Mouse (Mus musculus) limb, embryonic 15.5 days (tissue): Measurements from ENCODE around the gene Amz1. TPM values are rescaled to one million over a fixed set of nuclear protein-coding genes. Genes with fewer than 3 reads are reported as not detected.

Source experiments
- ATAC-seq: fragments of 200-750 bp; cut with Nextera tagmentation; 2 replicates; pipeline ENCODE4 v1.8.0; 2017; ENCODE audit warnings: low read depth, moderate TSS enrichment; ENCODE audit not compliant: insufficient number of reproducible peaks, low FRiP score, low TSS enrichment
- H3K27ac ChIP-seq: fragments of 300-500 bp; sonication (generic); 2 replicates; pipeline ENCODE4 v1.5.1; 2015; ENCODE audit warnings: moderate library complexity, mild to moderate bottlenecking, inconsistent platforms
- H3K27me3 ChIP-seq: fragments of 300-500 bp; sonication (generic); 2 replicates; pipeline ENCODE4 v1.6.1; 2015; ENCODE audit warnings: inconsistent platforms
- H3K36me3 ChIP-seq: fragments of 300-500 bp; sonication (generic); 2 replicates; pipeline ENCODE4 v1.6.1; 2015; ENCODE audit warnings: inconsistent platforms
- H3K4me1 ChIP-seq: fragments of 300-500 bp; sonication (generic); 2 replicates; pipeline ENCODE4 v1.6.1; 2015; ENCODE audit warnings: inconsistent platforms
- H3K4me2 ChIP-seq: fragments of 300-500 bp; sonication (generic); 2 replicates; pipeline ENCODE4 v1.6.1; 2015; ENCODE audit warnings: mild to moderate bottlenecking, inconsistent platforms
- H3K4me3 ChIP-seq: fragments of 300-500 bp; sonication (generic); 2 replicates; pipeline ENCODE4 v1.5.1; 2015; ENCODE audit warnings: mild to moderate bottlenecking, inconsistent platforms
- H3K9ac ChIP-seq: fragments of 300-500 bp; sonication (generic); 2 replicates; pipeline ENCODE4 v1.6.1; 2015; ENCODE audit warnings: inconsistent platforms
- H3K9me3 ChIP-seq: fragments of 300-500 bp; sonication (generic); 2 replicates; pipeline ENCODE4 v1.6.1; 2016; ENCODE audit warnings: inconsistent platforms
- WGBS: fragments of 180-500 bp; shearing (Covaris S2); methylation state at CpG from one replicate; pipeline ENCODE4 v1.1.7; 2015; 5-methylcytosine and 5-hydroxymethylcytosine counted together
- polyA plus RNA-seq: library from polyadenylated mRNA; unstranded; fragments of >200 nt; fragmentation: Nextera tagmentation; extraction: Ambion mirVana; gene quantifications from 2 replicates; pipeline ENCODE4 v1.2.1, GENCODE M21; 2015

The Amz1 gene
- polyA plus RNA-seq, 1 experiment from 2014 or later = 1.5 TPM

DNA sequence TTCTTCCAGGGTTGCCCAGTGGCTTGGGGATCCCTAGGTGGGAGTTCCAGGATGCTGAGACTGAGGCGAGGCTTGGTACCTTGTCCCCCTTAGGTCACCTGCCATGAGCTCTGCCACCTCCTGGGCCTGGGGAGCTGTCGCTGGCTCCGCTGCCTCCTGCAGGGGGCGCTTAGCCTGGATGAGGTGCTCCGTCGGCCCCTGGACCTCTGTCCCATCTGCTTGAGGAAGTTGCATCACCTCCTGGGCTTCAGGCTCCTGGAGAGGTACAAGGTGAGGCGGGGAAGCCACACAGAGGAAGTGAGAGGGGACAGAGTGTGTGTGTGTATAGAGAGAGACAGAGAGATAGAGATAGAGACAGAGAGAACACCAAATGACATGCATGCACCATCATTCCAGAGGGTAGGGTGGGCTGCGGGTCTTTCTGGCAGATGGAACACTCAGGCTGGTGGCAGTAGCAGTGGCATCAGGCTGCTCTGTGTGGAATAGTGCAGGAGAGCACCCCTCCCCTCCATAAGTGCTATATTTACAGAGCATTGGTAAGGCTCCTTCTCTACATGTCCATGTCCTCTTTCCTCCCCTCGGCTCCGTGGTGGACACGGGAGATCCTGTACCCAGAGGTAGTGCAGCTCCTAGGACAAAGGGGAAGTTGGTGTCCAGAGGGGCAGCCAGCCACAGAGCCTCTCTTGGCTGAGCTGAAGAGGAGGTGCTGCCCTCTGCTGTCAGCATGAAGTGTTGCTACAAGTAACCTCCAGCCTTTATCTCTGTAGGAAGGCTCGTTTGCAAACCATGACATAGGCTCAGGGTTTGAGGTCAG lies 25.3 kb downstream of the Amz1 start:
- Histone ChIP-seq H3K4me1 (peaks cover 10% of the 10 kb centered on the region; the same call in 1 of the 2 replicates), H3K9ac (no peak overlapping the region), H3K27me3 (no peaks in the 10 kb centered on the region), H3K4me3 (peak overlapping the region; percentile 36), H3K9me3 (no peaks in the 10 kb centered on the region; the same call in 1 of the 2 replicates), H3K27ac (no peak overlapping the region), H3K36me3 (0 out of 2 replicates have a peak, but pooled peaks cover 3% of the 10 kb centered on the region), H3K4me2 (peak overlapping the region; percentile 46)
- ATAC-seq = peak; percentile 42; the same call in 1 of the 2 replicates
- WGBS = 13% methylated on average over 12 of the region's 12 CpGs

GRCm38 (mm10) chr5:140750925-140751324 lies 27.0 kb downstream of the Amz1 start:
- WGBS = 0% methylated on average over 1 of the region's 2 CpGs
- no peak for ATAC-seq
- H3K9ac ChIP-seq = no peak overlapping the region
- H3K36me3 ChIP-seq = peaks cover 12% of the 10 kb centered on the region
- no peak overlapping the region for H3K4me2 ChIP-seq
- H3K27me3 ChIP-seq = no peaks in the 10 kb centered on the region
- H3K4me3 ChIP-seq = no peak overlapping the region
- H3K4me1 ChIP-seq = peaks cover 15% of the 10 kb centered on the region
- H3K9me3 ChIP-seq = no peaks in the 10 kb centered on the region; the same call in 1 of the 2 replicates
- H3K27ac ChIP-seq = no peak overlapping the region

GRCm38 (mm10) chr5:140752041-140752440 lies 28.1 kb downstream of the Amz1 start:
- 93% methylated on average over 15 of the region's 15 CpGs for WGBS
- H3K36me3 ChIP-seq = peaks cover 13% of the 10 kb centered on the region
- H3K4me2 ChIP-seq = no peak overlapping the region
- H3K4me3 ChIP-seq = no peak overlapping the region
- no peaks in the 10 kb centered on the region; the same call in 1 of the 2 replicates for H3K9me3 ChIP-seq
- ATAC-seq = no peak
- H3K27me3 ChIP-seq = no peaks in the 10 kb centered on the region
- H3K9ac ChIP-seq = no peak overlapping the region
- no peak overlapping the region for H3K27ac ChIP-seq
- H3K4me1 ChIP-seq = peaks cover 24% of the 10 kb centered on the region

DNA sequence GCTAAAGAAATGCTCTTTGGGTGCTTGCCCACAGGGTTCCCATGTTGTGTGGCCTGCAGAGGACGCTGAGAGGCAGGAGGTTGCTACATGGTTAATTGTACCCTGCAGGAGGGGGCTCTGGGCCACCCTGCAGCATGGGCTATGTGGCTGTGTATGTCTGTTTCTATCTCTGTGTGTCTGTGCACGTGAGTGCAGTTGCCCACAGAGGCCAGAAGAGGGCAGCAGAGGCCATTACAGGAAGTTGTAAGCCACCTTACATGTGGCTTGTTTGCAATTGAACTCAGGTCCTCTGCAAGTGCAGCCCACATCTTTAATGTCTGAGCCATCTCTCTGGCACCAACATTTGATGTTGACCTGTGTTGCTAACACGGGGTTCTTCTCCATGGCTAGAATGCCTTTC lies 28.7 kb downstream of the Amz1 start:
- H3K4me2 ChIP-seq = no peak overlapping the region
- H3K27ac ChIP-seq = no peak overlapping the region
- no peak overlapping the region for H3K9ac ChIP-seq
- no peak overlapping the region for H3K4me3 ChIP-seq
- H3K36me3 ChIP-seq = peaks cover 19% of the 10 kb centered on the region
- ATAC-seq = 0 out of 2 replicates have a peak, but pooled peaks have one; percentile 32
- no peaks in the 10 kb centered on the region for H3K27me3 ChIP-seq
- 93% methylated on average over 3 of the region's 3 CpGs for WGBS
- H3K4me1 ChIP-seq = peaks cover 24% of the 10 kb centered on the region
- no peaks in the 10 kb centered on the region; the same call in 1 of the 2 replicates for H3K9me3 ChIP-seq

- Histone ChIP-seq H3K4me2 (no peak overlapping the region), H3K36me3 (peaks cover 24% of the 10 kb centered on the region), H3K27ac (no peak overlapping the region), H3K9ac (no peak overlapping the region), H3K9me3 (no peaks in the 10 kb centered on the region; the same call in 1 of the 2 replicates), H3K27me3 (no peaks in the 10 kb centered on the region), H3K4me1 (peaks cover 24% of the 10 kb centered on the region), H3K4me3 (no peak overlapping the region)
- no peak for ATAC-seq
- 78% methylated on average over 5 of the region's 5 CpGs for WGBS
Measured at GRCm38 (mm10) chr5:140753223-140753622, 29.3 kb downstream of the Amz1 start.

DNA sequence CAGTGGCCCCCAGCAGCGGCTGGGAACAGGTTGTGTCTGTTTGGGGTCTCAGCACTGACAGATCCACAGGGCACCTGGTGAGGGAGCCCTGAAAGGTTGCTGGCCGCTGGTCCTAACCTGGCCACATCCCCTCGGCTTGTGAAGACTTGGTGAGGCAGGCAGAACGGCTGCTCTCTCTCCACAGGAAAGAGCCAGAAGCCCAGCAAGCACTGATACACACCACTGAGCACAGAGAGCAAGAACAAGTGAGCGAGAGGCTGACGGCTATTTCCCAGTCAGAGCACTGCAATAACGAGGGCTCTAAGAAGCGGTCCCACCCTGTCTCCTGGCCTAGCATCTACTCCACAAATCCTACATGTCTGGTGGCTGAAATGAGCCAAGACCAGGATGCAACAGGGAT lies 34.9 kb downstream of the Amz1 start:
- Histone ChIP-seq H3K27ac (no peak overlapping the region), H3K9ac (no peak overlapping the region), H3K9me3 (no peaks in the 10 kb centered on the region), H3K4me3 (no peak overlapping the region), H3K36me3 (peaks cover 69% of the 10 kb centered on the region), H3K4me1 (peaks cover 25% of the 10 kb centered on the region), H3K27me3 (no peaks in the 10 kb centered on the region), H3K4me2 (no peak overlapping the region)
- WGBS = 67% methylated on average over 8 of the region's 8 CpGs
- ATAC-seq = no peak

DNA sequence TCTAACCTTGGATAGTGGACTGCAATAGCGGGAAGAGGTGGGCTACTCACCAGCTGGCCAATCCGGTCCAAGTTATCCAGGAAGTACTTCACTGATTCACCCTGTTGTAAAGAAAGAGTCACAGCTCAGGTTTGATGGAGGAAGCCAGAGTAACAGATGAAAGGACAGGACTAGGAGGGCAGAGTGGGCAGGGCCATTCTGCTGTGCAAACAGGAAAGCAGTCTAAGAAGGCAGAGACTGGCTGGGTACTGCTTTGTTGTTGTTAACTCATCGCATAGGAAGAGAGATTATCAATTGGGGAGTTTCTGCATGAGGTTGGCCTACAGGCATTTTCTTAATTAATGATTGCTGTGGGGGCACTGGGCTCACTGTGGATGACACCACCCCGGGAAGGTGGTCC lies 38.6 kb downstream of the Amz1 start:
- H3K9me3 ChIP-seq = no peaks in the 10 kb centered on the region
- H3K9ac ChIP-seq = no peak overlapping the region
- peaks cover 17% of the 10 kb centered on the region for H3K4me1 ChIP-seq
- no peak for ATAC-seq
- peaks cover 56% of the 10 kb centered on the region for H3K36me3 ChIP-seq
- 85% methylated on average over 4 of the region's 4 CpGs for WGBS
- H3K27ac ChIP-seq = no peak overlapping the region
- no peak overlapping the region for H3K4me3 ChIP-seq
- no peak overlapping the region for H3K4me2 ChIP-seq
- H3K27me3 ChIP-seq = no peaks in the 10 kb centered on the region

- Histone ChIP-seq H3K27ac (peak overlapping the region; percentile 67), H3K4me2 (no peak overlapping the region), H3K9ac (no peak overlapping the region), H3K4me3 (no peak overlapping the region), H3K4me1 (peaks cover 30% of the 10 kb centered on the region), H3K36me3 (peaks cover 32% of the 10 kb centered on the region), H3K9me3 (no peaks in the 10 kb centered on the region), H3K27me3 (no peaks in the 10 kb centered on the region)
- 71% methylated on average over 6 of the region's 6 CpGs for WGBS
- no peak for ATAC-seq
Measured at GRCm38 (mm10) chr5:140764921-140765613, 41.1 kb downstream of the Amz1 start.

GRCm38 (mm10) chr5:140766566-140766965 lies 42.6 kb downstream of the Amz1 start:
- 0 out of 2 replicates have a peak overlapping the region, but pooled peaks have one; percentile 5 for H3K27ac ChIP-seq
- 84% methylated on average over 4 of the region's 4 CpGs for WGBS
- peaks cover 37% of the 10 kb centered on the region for H3K4me1 ChIP-seq
- no peak overlapping the region for H3K9ac ChIP-seq
- ATAC-seq = no peak
- no peaks in the 10 kb centered on the region for H3K9me3 ChIP-seq
- no peaks in the 10 kb centered on the region for H3K27me3 ChIP-seq
- H3K4me3 ChIP-seq = no peak overlapping the region
- peaks cover 18% of the 10 kb centered on the region for H3K36me3 ChIP-seq
- no peak overlapping the region for H3K4me2 ChIP-seq

DNA sequence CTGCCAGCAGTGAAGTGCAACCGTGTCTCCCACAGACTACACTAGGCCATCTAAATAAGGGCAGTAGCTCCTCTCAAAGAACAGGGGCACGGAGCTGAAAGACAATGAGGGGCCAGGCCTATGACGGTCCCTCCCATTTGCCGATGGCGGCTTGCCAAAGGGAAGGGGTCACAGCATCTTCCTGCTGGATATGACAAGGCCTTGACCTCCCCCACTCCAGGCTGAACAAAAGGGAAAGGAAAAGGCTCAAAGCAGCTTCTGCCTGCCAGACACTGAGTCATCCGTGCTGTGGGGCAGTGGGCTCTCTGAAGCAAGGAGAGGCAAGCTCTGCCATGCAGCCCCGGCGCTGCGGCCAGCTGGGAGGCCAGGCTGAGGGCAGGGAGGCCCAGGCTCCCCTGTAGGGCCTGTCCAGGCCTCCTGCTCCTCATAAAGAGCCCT lies 43.8 kb downstream of the Amz1 start:
- no peaks in the 10 kb centered on the region for H3K27me3 ChIP-seq
- no peaks in the 10 kb centered on the region for H3K9me3 ChIP-seq
- peaks cover 8% of the 10 kb centered on the region; the same call in 1 of the 2 replicates for H3K36me3 ChIP-seq
- H3K4me3 ChIP-seq = no peak overlapping the region
- 40% methylated on average over 9 of the region's 9 CpGs for WGBS
- H3K27ac ChIP-seq = peak overlapping the region; percentile 84
- no peak overlapping the region for H3K4me2 ChIP-seq
- no peak overlapping the region for H3K9ac ChIP-seq
- ATAC-seq = no peak
- peaks cover 48% of the 10 kb centered on the region for H3K4me1 ChIP-seq

DNA sequence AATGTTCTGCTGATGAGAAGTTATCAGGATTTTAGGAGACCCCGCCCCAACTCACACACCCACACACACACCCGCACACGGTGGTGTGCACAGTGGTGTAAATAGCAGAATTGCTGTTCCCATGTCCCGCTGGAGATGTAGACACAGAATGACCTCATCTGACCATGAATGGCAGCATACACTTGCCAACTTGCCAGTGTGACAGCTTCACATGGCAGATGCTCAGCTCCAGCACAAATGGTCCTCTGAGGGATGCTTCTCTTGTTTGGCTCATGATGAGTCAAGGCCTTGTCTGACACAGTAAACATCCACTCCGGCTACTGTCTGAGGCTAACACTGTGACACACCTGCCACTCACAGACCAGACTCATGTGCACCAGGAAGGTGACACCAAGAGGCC lies 44.4 kb downstream of the Amz1 start:
- H3K4me1 ChIP-seq = peaks cover 51% of the 10 kb centered on the region
- H3K4me3 ChIP-seq = no peak overlapping the region
- H3K36me3 ChIP-seq = peaks cover 7% of the 10 kb centered on the region; the same call in 1 of the 2 replicates
- peak overlapping the region; percentile 84 for H3K27ac ChIP-seq
- H3K9ac ChIP-seq = no peak overlapping the region
- no peak overlapping the region for H3K4me2 ChIP-seq
- no peak for ATAC-seq
- H3K27me3 ChIP-seq = no peaks in the 10 kb centered on the region
- no peaks in the 10 kb centered on the region for H3K9me3 ChIP-seq
- WGBS = 77% methylated on average over 5 of the region's 5 CpGs

DNA sequence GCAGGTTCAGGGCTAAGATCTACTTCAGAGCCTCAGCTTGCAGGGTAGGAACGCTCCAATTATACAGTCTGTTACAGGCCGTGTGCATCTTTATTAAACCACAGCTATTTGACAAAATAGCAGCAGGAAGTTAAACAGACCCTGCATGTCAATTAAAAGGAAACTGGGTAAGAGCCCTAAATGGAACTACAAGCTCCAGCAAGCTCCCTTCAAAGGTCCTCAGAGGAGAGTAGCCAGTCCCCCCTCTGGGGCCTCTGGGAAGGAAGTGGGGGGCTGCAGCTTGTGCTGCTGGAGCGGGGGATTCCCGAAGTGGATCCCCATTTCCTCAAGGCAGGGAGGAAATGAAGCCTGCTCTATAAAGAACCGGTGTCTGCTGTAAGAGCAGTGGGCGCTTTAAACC lies 47.7 kb downstream of the Amz1 start:
- 24% methylated on average over 6 of the region's 6 CpGs for WGBS
- Histone ChIP-seq H3K27me3 (no peaks in the 10 kb centered on the region), H3K4me1 (peaks cover 57% of the 10 kb centered on the region), H3K9me3 (no peaks in the 10 kb centered on the region), H3K4me2 (peak overlapping the region; percentile 14; the same call in 1 of the 2 replicates), H3K36me3 (no peaks in the 10 kb centered on the region; the same call in 1 of the 2 replicates), H3K9ac (no peak overlapping the region), H3K4me3 (no peak overlapping the region), H3K27ac (peak overlapping the region; percentile 87)
- ATAC-seq = no peak
